Mouse (Mus musculus) spleen, postnatal 14 days (tissue): Measurements from ENCODE around the gene 2010003K11Rik.
A peak's percentile ranks its signal among the peaks of the same experiment; 100 is the strongest.

Source experiments
- DNase-seq, 2 experiments: peaks; one replicate each; pipeline ENCODE4 v3.0.0; 2021 to 2022; ENCODE audit warnings: low spot score in 2 of 2

2010003K11Rik gene

GRCm38 (mm10) chr19:4497263-4497973 is 965 bp downstream of the 2010003K11Rik start:
- DNase-seq: peak; percentile 30 to 54

- DNase-seq: no peak
These were observed 1.7 kb downstream of the 2010003K11Rik start for GRCm38 (mm10) chr19:4496535-4497262.

- DNase-seq: no peak
These were observed 2.6 kb downstream of the 2010003K11Rik start for GRCm38 (mm10) chr19:4495814-4496213.

GRCm38 (mm10) chr19:4494707-4495106 is 3.7 kb downstream of the 2010003K11Rik start:
- DNase-seq: no peak

GRCm38 (mm10) chr19:4492526-4493296 is 5.7 kb downstream of the 2010003K11Rik start:
- DNase-seq: no peak

- no peak for DNase-seq
These were observed 7.2 kb downstream of the 2010003K11Rik start for GRCm38 (mm10) chr19:4491080-4491695.

- DNase-seq: no peak
These were observed 10.5 kb downstream of the 2010003K11Rik start for GRCm38 (mm10) chr19:4487877-4488276.

- DNase-seq: no peak
These were observed 13.4 kb downstream of the 2010003K11Rik start for GRCm38 (mm10) chr19:4485006-4485405.

- DNase-seq: no peak
These were observed 16.1 kb downstream of the 2010003K11Rik start for GRCm38 (mm10) chr19:4482111-4482859.

GRCm38 (mm10) chr19:4481326-4481725 is 17.1 kb downstream of the 2010003K11Rik start:
- no peak for DNase-seq

GRCm38 (mm10) chr19:4480041-4480440 is 18.3 kb downstream of the 2010003K11Rik start:
- no peak for DNase-seq

GRCm38 (mm10) chr19:4478190-4478516 is 20.2 kb downstream of the 2010003K11Rik start:
- DNase-seq: no peak

GRCm38 (mm10) chr19:4477345-4478189 is 20.8 kb downstream of the 2010003K11Rik start, which contains the start of gene Syt12:
Gene Syt12 (minus strand): TSS chr19:4477447.
- DNase-seq: no peak

- no peak for DNase-seq
These were observed 21.7 kb downstream of the 2010003K11Rik start for GRCm38 (mm10) chr19:4476601-4477257.

GRCm38 (mm10) chr19:4475224-4475925 is 23.0 kb downstream of the 2010003K11Rik start:
- no peak for DNase-seq

- DNase-seq: no peak
These were observed 23.6 kb downstream of the 2010003K11Rik start for GRCm38 (mm10) chr19:4474739-4475138.

GRCm38 (mm10) chr19:4473549-4473948 is 24.8 kb downstream of the 2010003K11Rik start:
- DNase-seq: no peak

- peak in 1 of 2 experiments; percentile 28 for DNase-seq
These were observed 30.0 kb downstream of the 2010003K11Rik start for GRCm38 (mm10) chr19:4468363-4468762.

GRCm38 (mm10) chr19:4464666-4465065 is 33.7 kb downstream of the 2010003K11Rik start:
- DNase-seq: no peak
